Mouse (Mus musculus) liver, embryonic 14.5 days (tissue): ENCODE measurements around the gene Nrp2. TPM values are rescaled to one million over a fixed set of nuclear protein-coding genes. Genes with fewer than 3 reads are reported as not detected.

Source experiments
- ATAC-seq: fragments of 200-750 bp; cut with Nextera tagmentation; 2 replicates; pipeline ENCODE4 v1.8.0; 2017; ENCODE audit warnings: moderate number of reproducible peaks, mild to moderate bottlenecking, moderate library complexity; ENCODE audit not compliant: insufficient read depth
- DNase-seq, 3 experiments: peaks; one replicate each; pipeline ENCODE4 v3.0.0-alpha.2; 2012 to 2013; ENCODE audit warnings: low read depth in 3 of 3, low spot score in 3 of 3
- H3K27ac ChIP-seq: fragments of 300-500 bp; sonication (generic); 2 replicates; pipeline ENCODE4 v1.5.1; 2014; ENCODE audit warnings: moderate library complexity, mild to moderate bottlenecking, control low read depth, inconsistent platforms
- H3K27me3 ChIP-seq: fragments of 300-500 bp; sonication (generic); 2 replicates; pipeline ENCODE4 v1.6.1; 2014; ENCODE audit warnings: mild to moderate bottlenecking, low read length, moderate library complexity; ENCODE audit not compliant: control insufficient read depth, insufficient read depth
- H3K36me3 ChIP-seq: fragments of 300-500 bp; sonication (generic); replicated peaks from 2 replicates; pipeline ENCODE4 v1.6.1; 2014; ENCODE audit warnings: low read depth; ENCODE audit not compliant: control insufficient read depth, insufficient read depth
- H3K4me1 ChIP-seq, 2 experiments: fragments of 200-500 bp in 1 of 2; fragments of 300-500 bp in 1 of 2; sonication (generic) in 1 of 2; replicated peaks; 2 replicates each; pipeline ENCODE4 v1.6.1; 2012 to 2014; ENCODE audit warnings: antibody characterized with exemption in 1 of 2, inconsistent platforms in 1 of 2, low read length in 1 of 2; ENCODE audit not compliant: control insufficient read depth in 2 of 2, insufficient read depth in 2 of 2
- H3K4me2 ChIP-seq: fragments of 300-500 bp; sonication (generic); 2 replicates; pipeline ENCODE4 v1.6.1; 2014; ENCODE audit warnings: low read depth, mild to moderate bottlenecking, control low read depth, moderate library complexity
- H3K4me3 ChIP-seq, 2 experiments: fragments of 200-500 bp in 1 of 2; fragments of 300-500 bp in 1 of 2; sonication (generic) in 1 of 2; 2 replicates each; pipeline ENCODE4 v1.5.1; 2012 to 2014; ENCODE audit warnings: low read depth in 2 of 2, low read length in 2 of 2, mild to moderate bottlenecking in 2 of 2, control low read depth in 1 of 2, inconsistent platforms in 1 of 2, moderate library complexity in 1 of 2; ENCODE audit not compliant: insufficient read depth in 1 of 2
- H3K9ac ChIP-seq: fragments of 300-500 bp; sonication (generic); replicated peaks from 2 replicates; pipeline ENCODE4 v1.6.1; 2014; ENCODE audit warnings: mild to moderate bottlenecking, control low read depth, moderate library complexity
- H3K9me3 ChIP-seq: fragments of 300-500 bp; sonication (generic); 2 replicates; pipeline ENCODE4 v1.6.1; 2016; ENCODE audit warnings: low read length, mixed read lengths; ENCODE audit not compliant: control insufficient read depth
- CTCF ChIP-seq: IDR thresholded peaks from 2 replicates; pipeline ENCODE4 v1.5.1; 2016; ENCODE audit warnings: antibody characterized with exemption, low read depth, control low read depth
- EP300 ChIP-seq: IDR thresholded peaks from 2 replicates; pipeline ENCODE4 v1.6.1; 2016; ENCODE audit warnings: antibody characterized with exemption, low read depth
- WGBS: fragments of 180-500 bp; shearing (Covaris S2); extraction: QIAGEN DNeasy Blood & Tissue Kit; methylation state at CpG from one replicate; pipeline ENCODE4 v1.1.7; 2014; ENCODE audit not compliant: insufficient replicate concordance; 5-methylcytosine and 5-hydroxymethylcytosine counted together
- polyA plus RNA-seq, 2 experiments: library from polyadenylated mRNA; depleted of rRNA in 1 of 2; stranded (reverse) in 1 of 2; unstranded in 1 of 2; fragments of >200 nt; fragmentation: Nextera tagmentation in 1 of 2; extraction: Ambion mirVana in 1 of 2; gene quantifications; 2 replicates each; pipeline versions ENCODE4 v1.2.1 to v1.2.3; 2012 to 2014

The Nrp2 gene
- polyA plus RNA-seq (2012; rRNA removed): 0.76 and 0.77 TPM in 2 replicates
- 0.32 and 0.91 TPM in 2 replicates for polyA plus RNA-seq (2014; fragmentation: Nextera tagmentation; extraction: Ambion mirVana)

DNA sequence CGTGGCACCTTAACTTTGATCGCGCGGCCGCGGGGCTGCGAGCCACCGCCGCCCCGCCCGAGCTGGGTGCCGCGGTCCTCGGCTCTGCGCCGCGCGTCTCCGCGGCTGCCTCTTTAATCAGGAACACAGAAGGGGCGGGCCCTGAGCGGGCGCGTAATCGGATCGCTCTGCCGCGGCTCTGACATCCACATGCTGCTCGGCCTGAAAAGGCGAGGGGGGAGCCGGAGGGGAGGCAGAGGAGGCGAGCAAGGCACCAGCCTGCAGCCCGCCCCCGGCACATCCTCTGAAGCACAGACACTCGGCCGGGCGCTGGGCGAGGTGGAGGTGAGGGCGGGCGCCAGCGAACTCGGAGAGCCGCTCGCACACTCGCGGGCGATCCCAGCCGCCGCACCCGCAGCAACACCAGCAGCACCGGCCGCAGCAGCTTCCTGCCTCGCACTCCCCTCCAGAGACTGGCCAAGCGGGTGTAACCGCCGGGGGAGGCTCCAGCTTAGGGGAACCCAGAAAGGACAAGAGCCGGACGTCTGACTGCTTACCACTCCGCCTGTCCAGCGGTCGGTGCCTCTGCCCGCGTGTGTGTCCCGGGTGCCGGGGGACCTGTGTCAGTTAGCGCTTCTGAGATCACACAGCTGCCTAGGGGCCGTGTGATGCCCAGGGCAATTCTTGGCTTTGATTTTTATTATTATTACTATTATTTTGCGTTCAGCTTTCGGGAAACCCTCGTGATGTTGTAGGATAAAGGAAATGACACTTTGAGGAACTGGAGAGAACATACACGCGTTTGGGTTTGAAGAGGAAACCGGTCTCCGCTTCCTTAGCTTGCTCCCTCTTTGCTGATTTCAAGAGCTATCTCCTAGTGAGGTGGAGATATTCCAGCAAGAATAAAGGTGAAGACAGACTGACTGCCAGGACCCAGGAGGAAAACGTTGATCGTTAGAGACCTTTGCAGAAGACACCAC, at the start of gene Nrp2:
Nrp2 (plus strand) TSS at position 128 of the 959 bp plus-strand sequence.
- Histone ChIP-seq H3K27me3 (peaks cover 70% of the 10 kb centered on the region), H3K4me3 (peak within 1 kb of the TSS; percentile 40 to 41), H3K9ac (no peak within 1 kb of the TSS), H3K36me3 (no peaks in the 10 kb centered on the region), H3K27ac (no peak within 1 kb of the TSS), H3K9me3 (no peaks in the 10 kb centered on the region), H3K4me1 (no peaks in the 10 kb centered on the region), H3K4me2 (peak within 1 kb of the TSS; percentile 62)
- DNase-seq (no peak), ATAC-seq (peak; percentile 37; the same call in 1 of the 2 replicates)
- under 1% methylated on average over 65 of the region's 76 CpGs for WGBS
- TF ChIP-seq CTCF (no peak), EP300 (no peak)

- no peaks in the 10 kb centered on the region for H3K27me3 ChIP-seq
- no peak for ATAC-seq
- WGBS: 52% methylated on average over 6 of the region's 6 CpGs
- no peak overlapping the region for H3K4me2 ChIP-seq
- H3K36me3 ChIP-seq: no peaks in the 10 kb centered on the region
- DNase-seq: no peak
- no peak for TF ChIP-seq EP300
- TF ChIP-seq CTCF: no peak
- H3K9ac ChIP-seq: no peak overlapping the region
- H3K9me3 ChIP-seq: no peaks in the 10 kb centered on the region
- H3K4me1 ChIP-seq: no peaks in the 10 kb centered on the region
- H3K4me3 ChIP-seq: no peak overlapping the region
- no peak overlapping the region for H3K27ac ChIP-seq
Observed at GRCm38 (mm10) chr1:62654436-62654835, 48.6 kb upstream of the Nrp2 start.

DNA sequence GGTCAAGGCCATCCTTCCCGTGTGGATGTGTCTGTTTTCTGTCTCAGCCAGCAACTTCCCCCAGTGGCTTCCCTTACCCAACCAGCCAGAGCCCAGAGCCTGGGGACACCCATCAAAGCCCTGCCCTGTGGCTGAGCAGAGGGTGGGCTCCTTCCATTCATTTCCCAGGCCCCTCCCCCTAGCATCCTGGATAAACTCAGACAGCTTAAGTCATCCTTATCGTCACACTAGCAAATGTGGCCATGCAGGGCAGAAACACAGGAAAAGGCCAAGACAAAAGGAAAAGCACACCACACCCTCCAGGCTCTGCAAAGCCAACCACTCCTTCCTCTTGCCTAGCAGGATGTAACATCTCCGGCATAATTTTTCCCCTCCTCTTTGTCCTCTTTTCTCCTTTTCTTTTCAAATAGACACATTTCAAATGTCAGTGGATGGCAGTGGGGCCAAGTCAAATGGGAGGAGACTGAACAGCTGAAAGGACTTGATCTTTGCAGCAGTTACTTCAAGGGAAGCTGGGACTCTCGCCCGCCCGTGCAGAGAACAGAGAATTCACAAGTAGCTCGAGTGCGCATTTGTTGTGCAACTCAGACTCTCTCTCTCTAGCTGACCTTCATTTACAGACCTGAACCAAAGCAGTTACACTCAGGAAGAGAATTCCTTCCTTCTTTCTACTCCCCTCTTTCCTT, 38.0 kb upstream of the Nrp2 start:
- H3K36me3 ChIP-seq: no peaks in the 10 kb centered on the region
- no peaks in the 10 kb centered on the region for H3K9me3 ChIP-seq
- no peak overlapping the region for H3K27ac ChIP-seq
- no peak overlapping the region for H3K9ac ChIP-seq
- no peaks in the 10 kb centered on the region for H3K4me1 ChIP-seq
- no peak overlapping the region for H3K4me2 ChIP-seq
- 30% methylated on average over 8 of the region's 8 CpGs for WGBS
- no peak for ATAC-seq
- no peak overlapping the region for H3K4me3 ChIP-seq
- TF ChIP-seq EP300 (no peak), CTCF (no peak)
- DNase-seq: no peak
- H3K27me3 ChIP-seq: no peaks in the 10 kb centered on the region

DNA sequence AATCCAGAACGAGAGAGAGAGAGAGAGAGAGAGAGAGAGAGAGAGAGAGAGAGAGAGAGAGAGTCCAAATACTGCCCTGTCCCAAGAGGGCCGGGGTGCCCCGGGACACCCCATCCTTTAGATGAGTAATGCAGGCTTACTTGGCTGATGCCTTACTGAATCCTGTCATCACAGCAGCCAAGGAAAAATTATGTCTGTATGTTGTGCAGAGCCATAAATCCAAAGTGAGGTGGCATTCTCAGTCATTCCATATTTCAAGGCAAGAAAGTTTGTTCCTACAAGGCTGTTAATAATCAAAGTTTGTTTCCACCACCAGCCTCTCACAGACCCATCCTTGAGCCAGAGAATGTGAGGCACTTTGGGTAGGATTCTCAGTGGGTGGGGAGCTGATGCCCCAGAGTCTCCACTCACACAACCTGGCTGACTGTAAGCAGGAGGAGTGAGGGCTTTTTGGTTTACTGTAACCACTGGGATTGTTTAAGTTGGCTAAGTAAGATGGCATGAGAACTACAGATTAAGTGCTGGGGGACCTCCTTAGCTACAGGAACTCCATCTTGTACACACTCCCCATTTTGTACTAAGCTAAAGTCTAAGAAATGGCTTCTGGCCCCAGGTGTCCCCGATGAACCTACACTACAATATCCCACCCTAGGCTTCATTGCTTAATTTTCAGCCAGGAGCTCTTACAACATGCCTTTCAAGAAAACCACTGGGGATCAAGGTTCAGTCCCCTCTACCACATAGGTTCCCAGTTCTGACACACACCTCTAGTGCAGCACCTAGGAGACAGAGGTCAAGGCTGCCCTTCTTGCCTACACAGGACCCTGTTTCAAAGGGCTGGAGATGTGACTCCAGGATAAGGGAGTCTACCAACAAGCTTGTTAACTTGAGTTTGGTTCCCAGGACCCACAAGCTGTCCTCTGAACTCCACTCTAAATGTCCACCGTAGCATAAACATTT, 37.0 kb upstream of the Nrp2 start:
- no peaks in the 10 kb centered on the region for H3K9me3 ChIP-seq
- DNase-seq: no peak
- no peak for ATAC-seq
- no peaks in the 10 kb centered on the region for H3K4me1 ChIP-seq
- no peaks in the 10 kb centered on the region for H3K27me3 ChIP-seq
- H3K9ac ChIP-seq: no peak overlapping the region
- H3K4me3 ChIP-seq: no peak overlapping the region
- H3K36me3 ChIP-seq: no peaks in the 10 kb centered on the region
- WGBS: 59% methylated on average over 5 of the region's 5 CpGs
- TF ChIP-seq CTCF: no peak
- no peak for TF ChIP-seq EP300
- H3K4me2 ChIP-seq: no peak overlapping the region
- H3K27ac ChIP-seq: no peak overlapping the region
